Mouse (Mus musculus): ENCODE results near the gene Sacm1l.

DNA sequence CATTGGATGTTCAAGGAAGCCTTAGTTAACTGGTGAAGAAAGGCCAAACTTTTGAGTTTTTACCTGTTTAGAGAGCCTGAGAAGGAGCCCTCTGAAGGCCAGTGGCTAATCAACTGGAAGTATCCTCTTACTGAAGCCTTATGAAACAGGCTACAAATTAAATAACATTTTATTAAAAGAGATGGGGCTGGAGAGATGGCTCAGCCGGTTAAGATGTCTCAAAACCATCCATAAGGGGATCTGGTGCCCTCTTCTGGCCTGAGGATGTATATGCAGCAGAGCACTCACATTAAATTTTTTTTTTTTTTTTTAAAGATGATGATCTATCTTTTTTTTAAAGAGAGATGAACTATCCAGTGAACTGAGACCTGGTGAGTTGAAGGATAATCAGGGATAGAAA, 4.5 kb upstream of the Sacm1l start:
- TF ChIP-seq POLR2A (IDR thresholded peaks at IDR 0.05; ENCODE audit: low read depth, low read length) (no peak), CTCF (IDR thresholded peaks at IDR 0.05; ENCODE audit: borderline replicate concordance, insufficient read depth, low read length) (no peak)
